In genomic region chr4:12656924-12657603, GRCm38 (mm10) we compare ENCODE assay signal across 18 mouse cellular contexts.
DNase-seq lines count a peak whose midpoint lies in the region; ATAC-seq and TF ChIP-seq lines count a peak whose summit lies in the region.
"Had no signal": no experiment of that assay in that cellular context is flagged by ENCODE, and none has a peak within 500 bp of the region (broad histone marks: within the 10 kb centered on the region; RNA-seq: fewer than 3 reads in every experiment).

No protein-coding gene starts in this region.

- no peaks in the 10 kb centered on the region for H3K9me3 ChIP-seq in limb, embryonic 14.5 days (ENCODE audit: control insufficient read depth, low read length)
- no peaks in the 10 kb centered on the region for H3K9me3 ChIP-seq in limb, embryonic 10.5 days (replicated peaks)
- H3K9me3 ChIP-seq: forebrain, embryonic 13.5 days; kidney, embryonic 15.5 days; limb, embryonic 12.5 days; lung, embryonic 15.5 days; midbrain, embryonic 15.5 days; neural tube, embryonic 13.5 days had no signal

- WGBS in limb, embryonic 14.5 days, result 51% methylated on average over 6 of the region's 6 CpGs
- 92% methylated on average over 6 of the region's 6 CpGs for WGBS in limb, embryonic 10.5 days

- H3K27me3 ChIP-seq in limb, embryonic 14.5 days (ENCODE audit: control insufficient read depth, insufficient read depth, low read length), result no peaks in the 10 kb centered on the region
- H3K27me3 ChIP-seq in limb, embryonic 10.5 days (ENCODE audit: low read depth, poor library complexity, severe bottlenecking), result no peaks in the 10 kb centered on the region
- H3K27me3 ChIP-seq: forebrain, embryonic 13.5 days; kidney, embryonic 15.5 days; limb, embryonic 12.5 days; lung, embryonic 15.5 days; midbrain, embryonic 15.5 days; neural tube, embryonic 13.5 days had no signal

- no peak overlapping the region for H3K4me2 ChIP-seq in limb, embryonic 14.5 days (replicated peaks; ENCODE audit: low read depth, low read length, severe bottlenecking)
- H3K4me2 ChIP-seq: forebrain, embryonic 13.5 days; hindbrain, embryonic 14.5 days; kidney, embryonic 15.5 days; limb, embryonic 12.5 days; lung, embryonic 15.5 days; midbrain, embryonic 15.5 days; neural tube, embryonic 13.5 days had no signal

- no peak overlapping the region for H3K27ac ChIP-seq in limb, embryonic 14.5 days (replicated peaks; ENCODE audit: low read depth, low read length)
- H3K27ac ChIP-seq in limb, embryonic 10.5 days, result no peak overlapping the region
- peak overlapping the region; percentile 78 for H3K27ac ChIP-seq in embryonic fibroblast, embryonic 13.5 days (ENCODE audit: insufficient read depth, low read length)
- H3K27ac ChIP-seq: forebrain, embryonic 13.5 days; hindbrain, embryonic 14.5 days; kidney, embryonic 15.5 days; limb, embryonic 12.5 days; lung, embryonic 15.5 days; midbrain, embryonic 15.5 days had no signal

- no peaks in the 10 kb centered on the region for H3K36me3 ChIP-seq in limb, embryonic 14.5 days (ENCODE audit: control insufficient read depth, insufficient read depth, low read length)
- H3K36me3 ChIP-seq in limb, embryonic 10.5 days, result no peaks in the 10 kb centered on the region
- H3K36me3 ChIP-seq: kidney, embryonic 15.5 days; limb, embryonic 12.5 days; lung, embryonic 15.5 days; midbrain, embryonic 15.5 days; neural tube, embryonic 13.5 days had no signal

- DNase-seq in frontal cortex, postnatal 36 days (ENCODE audit: low spot score in 2 of 2), result peak; percentile 10 to 21
- no peak for DNase-seq in frontal cortex, postnatal 10 days (ENCODE audit: low spot score in 2 of 2)
- peak; percentile 12 for DNase-seq in limb, embryonic 14.5 days (ENCODE audit: low spot score)
- DNase-seq in limb, embryonic 10.5 days (ENCODE audit: low spot score), result no peak
- peak; percentile 24 for DNase-seq in 3134 (ENCODE audit: extremely low read depth, insufficient read length, low spot score)
- no peak for DNase-seq in ovary, adult 18-20 months (ENCODE audit: low spot score)
- no peak for DNase-seq in spleen, postnatal 4 days (ENCODE audit: low spot score in 2 of 2)
- DNase-seq: cerebellum, adult 9-11 months; retina, postnatal 1 day; thymus, postnatal 14 days had no signal

- no peak for TF ChIP-seq CTCF in embryonic fibroblast, embryonic 13.5 days (IDR thresholded peaks at IDR 0.05; ENCODE audit: borderline replicate concordance, insufficient read depth, low read length)

- no peak for ATAC-seq in limb, embryonic 14.5 days (ENCODE audit: low FRiP score, low read depth)
- ATAC-seq: forebrain, embryonic 13.5 days; midbrain, embryonic 15.5 days had no signal

- TF ChIP-seq POLR2A in limb, embryonic 14.5 days (IDR thresholded peaks at IDR 0.05; ENCODE audit: borderline replicate concordance, extremely low read depth, insufficient read depth, insufficient read length), result no peak
- no peak for TF ChIP-seq POLR2A in embryonic fibroblast, embryonic 13.5 days (IDR thresholded peaks at IDR 0.05; ENCODE audit: low read depth, low read length)

- H3K4me1 ChIP-seq in limb, embryonic 14.5 days (ENCODE audit: control insufficient read depth, insufficient read depth, low read length), result 0 out of 2 replicates have a peak, but pooled peaks cover 2% of the 10 kb centered on the region
- peaks cover 3% of the 10 kb centered on the region; the same call in 1 of the 2 replicates for H3K4me1 ChIP-seq in limb, embryonic 10.5 days
- peaks cover 2% of the 10 kb centered on the region; the same call in 1 of the 2 replicates for H3K4me1 ChIP-seq in embryonic fibroblast, embryonic 13.5 days (ENCODE audit: control insufficient read depth, insufficient read depth, low read length)

- no peak overlapping the region for H3K4me3 ChIP-seq in limb, embryonic 14.5 days (replicated peaks; ENCODE audit: low read length)
- no peak overlapping the region for H3K4me3 ChIP-seq in limb, embryonic 10.5 days
- H3K4me3 ChIP-seq in embryonic fibroblast, embryonic 13.5 days (ENCODE audit: insufficient read depth, low read length), result no peak overlapping the region
- H3K4me3 ChIP-seq: forebrain, embryonic 13.5 days; kidney, embryonic 15.5 days; limb, embryonic 12.5 days; lung, embryonic 15.5 days; midbrain, embryonic 15.5 days; neural tube, embryonic 13.5 days had no signal

- no peak overlapping the region for H3K9ac ChIP-seq in limb, embryonic 14.5 days (ENCODE audit: low read depth, low read length, severe bottlenecking)
- H3K9ac ChIP-seq: forebrain, embryonic 13.5 days; hindbrain, embryonic 14.5 days; kidney, embryonic 15.5 days; limb, embryonic 12.5 days; lung, embryonic 15.5 days; midbrain, embryonic 15.5 days; neural tube, embryonic 13.5 days had no signal

Comparison
In these comparisons a context has a peak if more than half of its experiments do, and no peak if none do; other contexts are left out.
1. DNase-seq: peak in frontal cortex, postnatal 36 days (2 of 2), limb, embryonic 14.5 days (single experiment) and 3134 (single experiment); none in frontal cortex, postnatal 10 days (0 of 2), limb, embryonic 10.5 days (single experiment), ovary, adult 18-20 months (single experiment) and spleen, postnatal 4 days (0 of 2).